Mouse (Mus musculus) erythroblast, embryonic 14.5 days (primary cell): ENCODE results near the gene Tpcn1. TPM values are rescaled to one million over a fixed set of nuclear protein-coding genes. Genes with fewer than 3 reads are reported as not detected.

ENCODE experiments used
- H3K27me3 ChIP-seq: 2 replicates; pipeline ENCODE4 v1.6.1; 2012; ENCODE audit warnings: inconsistent platforms; ENCODE audit not compliant: control insufficient read depth
- H3K36me3 ChIP-seq: 2 replicates; pipeline ENCODE4 v1.6.1; 2012; ENCODE audit warnings: mild to moderate bottlenecking, inconsistent platforms; ENCODE audit not compliant: control insufficient read depth
- H3K4me1 ChIP-seq: 2 replicates; pipeline ENCODE4 v1.6.1; 2012; ENCODE audit warnings: inconsistent platforms; ENCODE audit not compliant: control insufficient read depth
- H3K4me3 ChIP-seq: replicated peaks from 2 replicates; pipeline ENCODE3; 2012; ENCODE audit warnings: moderate library complexity, mild to moderate bottlenecking, inconsistent platforms
- H3K9me3 ChIP-seq: 2 replicates; pipeline ENCODE4 v1.6.1; 2012; ENCODE audit warnings: low read length, inconsistent platforms, mixed read lengths; ENCODE audit not compliant: control insufficient read depth
- GATA1 ChIP-seq: IDR thresholded peaks from 2 replicates; pipeline ENCODE4 v1.6.1; 2012; ENCODE audit warnings: low read length, inconsistent platforms, mixed read lengths
- TAL1 ChIP-seq: IDR thresholded peaks from 3 replicates; pipeline ENCODE4 v1.6.1; 2012; ENCODE audit warnings: low read length, inconsistent platforms, mixed read lengths
- polyA plus RNA-seq: library from polyadenylated mRNA; stranded (reverse); fragments of >175 nt; gene quantifications from 2 replicates; pipeline ENCODE4 v1.2.3, GENCODE M21; 2012

Gene Tpcn1
- polyA plus RNA-seq = 30.3 TPM in 2 replicates

DNA sequence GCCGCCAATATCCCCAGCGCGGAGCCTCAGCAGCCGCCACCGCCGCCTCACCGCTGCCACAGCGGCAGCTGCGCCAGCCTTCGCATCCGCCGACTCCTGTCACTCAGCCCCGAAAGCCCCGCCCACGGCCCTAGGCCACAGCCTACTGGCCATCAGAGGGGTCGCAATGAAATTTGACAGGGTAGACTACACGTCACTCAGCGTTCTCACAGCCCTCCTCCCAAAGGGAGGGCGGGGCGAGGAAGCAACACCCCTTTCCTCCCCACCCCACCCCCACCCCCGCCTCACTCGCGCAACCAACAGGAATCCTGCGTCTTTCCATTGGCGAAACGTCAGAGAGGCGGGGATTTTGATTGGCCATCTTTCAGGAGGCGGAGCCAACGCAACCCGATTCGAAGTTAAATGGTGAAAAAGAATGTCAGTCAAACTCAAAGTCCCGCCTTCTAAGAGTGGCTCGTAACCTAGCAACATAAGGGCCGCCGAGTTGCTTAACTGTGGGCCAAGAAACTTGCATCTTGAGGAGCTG lies at the start of gene Tpcn1, which contains the start of gene Iqcd:
Gene Tpcn1, minus strand, starts transcription at position 105 of the 526 bp plus-strand sequence.
Gene Iqcd, plus strand, starts transcription at position 448 of the 526 bp plus-strand sequence.
- Histone ChIP-seq H3K4me1 (peaks cover 62% of the 10 kb centered on the region), H3K4me3 (peak within 1 kb of the TSS; percentile 70), H3K27me3 (no peaks in the 10 kb centered on the region; the same call in 1 of the 2 replicates), H3K36me3 (peaks cover 38% of the 10 kb centered on the region), H3K9me3 (peaks cover 17% of the 10 kb centered on the region)
- TF ChIP-seq TAL1 (no peak), GATA1 (no peak)

DNA sequence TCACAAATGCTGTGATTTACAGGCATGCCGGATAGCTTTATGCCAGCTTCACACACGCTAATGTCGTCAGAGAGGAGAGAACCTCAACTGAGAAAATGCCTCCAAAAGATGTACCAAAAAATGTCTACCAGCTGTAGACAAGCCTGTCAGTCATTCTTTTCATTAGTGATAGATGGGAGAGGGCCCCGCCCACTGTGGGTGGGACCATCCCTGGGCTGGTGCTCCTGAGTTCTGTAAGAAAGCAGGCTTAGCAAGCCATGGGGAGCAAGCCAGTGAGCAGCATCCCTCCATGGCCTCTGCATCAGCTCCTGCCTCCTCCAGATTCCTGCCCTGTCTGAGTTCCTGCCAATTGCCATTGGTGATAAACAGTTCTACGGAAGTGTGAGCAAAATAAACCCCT lies 47.2 kb upstream of the Tpcn1 start:
- no peaks in the 10 kb centered on the region for H3K36me3 ChIP-seq
- peaks cover 31% of the 10 kb centered on the region for H3K27me3 ChIP-seq
- H3K4me1 ChIP-seq = no peaks in the 10 kb centered on the region
- no peak overlapping the region for H3K4me3 ChIP-seq
- H3K9me3 ChIP-seq = peaks cover 16% of the 10 kb centered on the region
- no peak for TF ChIP-seq GATA1
- no peak for TF ChIP-seq TAL1

GRCm38 (mm10) chr5:120634860-120635259 lies 46.4 kb upstream of the Tpcn1 start:
- no peak overlapping the region for H3K4me3 ChIP-seq

GRCm38 (mm10) chr5:120634131-120634530 lies 45.7 kb upstream of the Tpcn1 start, which contains the start of gene Cfap73:
Gene Cfap73, minus strand, starts transcription at chr5:120634235.
- Histone ChIP-seq H3K4me1 (no peaks in the 10 kb centered on the region), H3K36me3 (no peaks in the 10 kb centered on the region), H3K9me3 (peaks cover 11% of the 10 kb centered on the region), H3K4me3 (no peak within 1 kb of the TSS), H3K27me3 (peaks cover 43% of the 10 kb centered on the region)
- TF ChIP-seq TAL1 (no peak), GATA1 (no peak)

More at GRCm38 (mm10) chr5:120634860-120635259, 46.4 kb upstream of the Tpcn1 start:
- Histone ChIP-seq H3K27me3 (peaks cover 36% of the 10 kb centered on the region), H3K9me3 (peaks cover 12% of the 10 kb centered on the region), H3K36me3 (no peaks in the 10 kb centered on the region), H3K4me1 (no peaks in the 10 kb centered on the region)
- TF ChIP-seq GATA1 (no peak), TAL1 (no peak)

DNA sequence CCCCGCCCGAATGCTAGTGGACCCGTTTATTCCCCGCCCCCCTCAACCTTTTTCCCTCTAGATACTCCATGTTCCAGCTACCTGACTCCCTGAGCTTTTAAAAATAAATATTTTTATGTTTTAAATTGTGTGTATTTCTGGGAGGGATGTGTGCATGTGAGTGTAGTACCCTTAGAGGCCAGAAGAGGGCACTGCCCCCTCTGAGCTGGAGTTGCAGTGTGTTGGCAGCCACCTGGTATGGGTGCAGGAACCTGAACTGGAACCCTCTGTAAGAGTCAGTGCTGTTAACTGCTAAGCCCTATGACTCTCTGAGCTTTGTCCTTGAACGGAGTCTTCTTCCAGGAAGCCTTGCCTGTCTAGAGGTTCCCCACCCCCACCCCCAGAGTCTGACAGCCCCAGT lies 43.4 kb upstream of the Tpcn1 start:
- Histone ChIP-seq H3K27me3 (peaks cover 43% of the 10 kb centered on the region), H3K9me3 (peaks cover 11% of the 10 kb centered on the region), H3K4me1 (peaks cover 8% of the 10 kb centered on the region; the same call in 1 of the 2 replicates), H3K4me3 (no peak overlapping the region), H3K36me3 (peaks cover 14% of the 10 kb centered on the region)
- TF ChIP-seq TAL1 (no peak), GATA1 (no peak)

- TF ChIP-seq GATA1 (no peak), TAL1 (no peak)
- peaks cover 8% of the 10 kb centered on the region for H3K4me1 ChIP-seq
- peaks cover 43% of the 10 kb centered on the region for H3K27me3 ChIP-seq
- H3K9me3 ChIP-seq = peaks cover 11% of the 10 kb centered on the region
- H3K36me3 ChIP-seq = peaks cover 22% of the 10 kb centered on the region
- H3K4me3 ChIP-seq = no peak overlapping the region
These were observed 42.7 kb upstream of the Tpcn1 start for GRCm38 (mm10) chr5:120631128-120631527.

GRCm38 (mm10) chr5:120628624-120629023 lies 40.2 kb upstream of the Tpcn1 start:
- Histone ChIP-seq H3K4me1 (peaks cover 8% of the 10 kb centered on the region), H3K4me3 (no peak overlapping the region), H3K27me3 (peaks cover 31% of the 10 kb centered on the region), H3K9me3 (peaks cover 11% of the 10 kb centered on the region), H3K36me3 (peaks cover 47% of the 10 kb centered on the region)
- no peak for TF ChIP-seq GATA1
- no peak for TF ChIP-seq TAL1

- Histone ChIP-seq H3K36me3 (peaks cover 56% of the 10 kb centered on the region), H3K9me3 (peaks cover 11% of the 10 kb centered on the region), H3K4me1 (peaks cover 8% of the 10 kb centered on the region), H3K4me3 (no peak overlapping the region), H3K27me3 (peaks cover 31% of the 10 kb centered on the region)
- no peak for TF ChIP-seq TAL1
- no peak for TF ChIP-seq GATA1
These were observed 39.2 kb upstream of the Tpcn1 start for GRCm38 (mm10) chr5:120627515-120628300.

- H3K36me3 ChIP-seq = peaks cover 69% of the 10 kb centered on the region
- TF ChIP-seq GATA1 (no peak), TAL1 (no peak)
- peaks cover 8% of the 10 kb centered on the region for H3K4me1 ChIP-seq
- no peak overlapping the region for H3K4me3 ChIP-seq
- H3K27me3 ChIP-seq = peaks cover 21% of the 10 kb centered on the region
- peaks cover 3% of the 10 kb centered on the region for H3K9me3 ChIP-seq
These were observed 37.9 kb upstream of the Tpcn1 start for GRCm38 (mm10) chr5:120626399-120626798.
